Mouse (Mus musculus) kidney, adult 2 months (tissue): Measurements from ENCODE around the gene Spryd4.

Experiments used
- CTCF ChIP-seq: fragments of 200-500 bp; conservative IDR thresholded peaks from 2 replicates; pipeline ENCODE4 v1.5.1; 2011; ENCODE audit warnings: low read depth, mild to moderate bottlenecking, control low read depth, low read length, moderate library complexity, mixed read lengths; ENCODE audit not compliant: insufficient read depth, insufficient read length
- POLR2A ChIP-seq: fragments of 200-500 bp; IDR thresholded peaks from one replicate; pipeline ENCODE4 v1.6.1; 2011; ENCODE audit warnings: low read depth, low read length, control low read depth

GRCm38 (mm10) chr10:128218387-128219117, 6.9 kb upstream of the Spryd4 start:
- TF ChIP-seq POLR2A (no peak), CTCF (no peak)
